Mouse (Mus musculus) neutrophil, adult 65 days (primary cell): ENCODE results near the gene Spns1. TPM values are rescaled to one million over a fixed set of nuclear protein-coding genes. Genes with fewer than 3 reads are reported as not detected.

Experiments
- total RNA-seq: library from RNA; stranded (reverse); gene quantifications from 2 replicates; pipeline ENCODE4 v1.2.4, GENCODE M21; 2023

Spns1 gene
- total RNA-seq: 40.0 and 61.0 TPM in 2 replicates

DNA sequence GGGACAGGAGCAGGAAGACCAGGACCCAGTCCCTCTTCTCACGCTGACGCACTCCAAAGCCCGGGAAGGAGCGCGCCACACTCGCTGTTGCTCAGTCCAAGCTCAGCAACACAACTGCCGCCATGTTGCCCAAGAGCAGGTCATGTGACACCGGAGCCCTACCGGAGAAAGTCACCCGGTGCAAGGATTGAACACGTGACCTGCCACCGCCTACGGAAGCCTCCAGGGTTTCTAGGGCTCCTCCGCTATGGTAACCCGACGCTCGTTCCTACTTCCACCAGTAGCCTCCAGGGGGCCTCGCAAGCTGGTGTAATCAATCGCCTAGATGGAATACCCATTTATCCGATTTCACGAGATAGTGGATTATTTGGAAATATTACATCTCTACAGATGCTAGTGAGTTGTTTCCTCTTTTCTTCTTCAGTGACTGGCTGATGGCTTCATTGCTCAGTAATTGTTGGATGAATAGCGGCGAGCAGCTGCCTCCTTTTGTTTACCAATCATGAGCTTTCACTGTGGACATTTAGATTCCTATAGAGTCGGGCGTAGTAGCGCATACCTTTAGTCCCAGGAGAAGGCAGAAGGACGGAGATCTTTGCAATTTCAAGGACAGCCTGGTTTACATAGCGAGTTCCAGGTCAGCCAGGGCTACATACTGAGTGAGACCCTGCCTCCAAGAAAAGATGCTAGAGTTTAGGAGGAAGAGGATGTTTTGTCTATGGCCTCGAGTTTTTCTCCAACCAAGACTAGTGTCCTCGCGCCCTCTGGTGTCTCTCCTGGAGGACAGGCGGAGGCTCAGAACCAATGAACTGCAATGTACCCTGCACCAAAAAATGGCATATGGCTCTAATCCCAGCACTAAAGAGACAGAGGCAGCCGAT, at the start of gene Spns1:
Gene Spns1, minus strand, starts transcription at position 173 of the 881 bp plus-strand sequence.

DNA sequence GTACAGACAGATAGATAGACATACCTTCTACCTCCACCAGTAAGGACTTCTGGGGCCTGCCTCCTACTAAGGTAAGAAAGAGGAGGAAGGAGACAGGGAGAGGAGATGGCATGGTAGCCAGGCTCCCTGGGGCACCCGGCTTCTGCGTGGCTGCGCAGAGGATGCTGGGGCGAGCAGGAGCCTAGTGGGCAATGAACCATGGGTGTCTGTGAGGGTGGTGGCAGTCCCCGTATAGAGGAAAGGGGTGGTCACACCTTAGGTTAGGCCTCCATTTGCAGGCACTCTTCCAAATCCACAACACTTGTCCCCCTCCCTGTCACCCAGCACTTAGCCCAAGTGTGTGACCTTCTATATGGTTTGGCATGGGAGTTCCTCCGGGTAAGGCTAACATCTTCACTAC, 37.5 kb upstream of the Spns1 start, which contains the start of gene Cd19:
Gene Cd19, minus strand, starts transcription at position 165 of the 400 bp plus-strand sequence.

GRCm38 (mm10) chr7:126396298-126397119, 19.3 kb upstream of the Spns1 start, which contains the start of gene Nfatc2ip:
TSS of gene Nfatc2ip (minus strand) at chr7:126396737.

DNA sequence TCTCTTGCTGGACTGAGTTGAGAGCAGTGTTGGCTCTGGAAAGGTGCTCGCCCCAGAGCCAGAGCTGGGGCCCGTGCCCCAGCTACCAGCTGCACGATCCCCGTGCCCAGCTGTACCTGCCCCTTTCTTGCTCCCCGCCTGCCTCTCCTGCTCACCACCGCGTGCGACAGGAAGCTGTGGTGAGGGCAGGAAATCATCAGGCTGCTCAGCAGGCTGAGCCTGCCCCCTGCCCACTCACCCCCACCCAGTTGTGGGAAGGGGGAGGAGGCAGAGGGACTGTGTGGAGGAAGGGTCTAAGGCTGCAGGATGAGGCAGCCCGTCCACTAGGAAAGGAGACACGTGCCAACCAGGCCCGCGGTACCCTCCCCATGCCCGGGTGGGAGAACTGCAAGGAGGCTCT, 7.9 kb downstream of the Spns1 start, which contains the start of gene Lat:
Gene Lat, minus strand, starts transcription at position 178 of the 400 bp plus-strand sequence.

Other genes starting within 250 kb of the Spns1 start
- 189 and 287 TPM in 2 replicates for gene Xpo6, start 176.9 kb downstream of the Spns1 start, total RNA-seq
- gene Sbk1, start 104.8 kb downstream of the Spns1 start, total RNA-seq: 5.0 and 7.4 TPM in 2 replicates
- 1.00 and 3.6 TPM in 2 replicates for gene Lat, start 7.9 kb downstream of the Spns1 start, total RNA-seq
- gene Nfatc2ip, start 19.3 kb upstream of the Spns1 start, total RNA-seq: 11.9 and 12.2 TPM in 2 replicates
- 2.7 and 5.7 TPM in 2 replicates for gene Cd19, start 37.4 kb upstream of the Spns1 start, total RNA-seq
- gene Rabep2, start 51.3 kb upstream of the Spns1 start, total RNA-seq: 12.6 and 13.9 TPM in 2 replicates
- gene Atp2a1, start 85.7 kb upstream of the Spns1 start, total RNA-seq: 0.44 and 1.2 TPM in 2 replicates
- gene Sh2b1, start 98.0 kb upstream of the Spns1 start, total RNA-seq: 43.1 and 54.3 TPM in 2 replicates
- 28.4 and 33.9 TPM in 2 replicates for gene Tufm, start 109.9 kb upstream of the Spns1 start, total RNA-seq
- gene Atxn2l, start 126.0 kb upstream of the Spns1 start, total RNA-seq: 126 and 137 TPM in 2 replicates
- 70.7 and 76.0 TPM in 2 replicates for gene Eif3c, start 189.0 kb upstream of the Spns1 start, total RNA-seq
- gene Apobr, start 207.5 kb upstream of the Spns1 start, total RNA-seq: 179 and 277 TPM in 2 replicates
- gene Cln3, start 208.4 kb upstream of the Spns1 start, total RNA-seq: 387 and 438 TPM in 2 replicates
- 1.7 and 4.0 TPM in 2 replicates for gene Il27, start 217.5 kb upstream of the Spns1 start, total RNA-seq